In genomic region chr4:155658961-155659360, GRCm38 (mm10) we compare ENCODE assay signal across 26 mouse cellular contexts. TPM values are rescaled to one million over a fixed set of nuclear protein-coding genes. Genes with fewer than 3 reads are reported as not detected.
"Had no signal": no experiment of that assay in that cellular context is flagged by ENCODE, and none has a peak within 500 bp of the region (broad histone marks: within the 10 kb centered on the region; RNA-seq: fewer than 3 reads in every experiment).

No protein-coding gene starts in this region.

- H3K9me3 ChIP-seq: midbrain, embryonic 10.5 days; midbrain, embryonic 12.5 days; neural tube, embryonic 13.5 days; neural tube, embryonic 15.5 days had no signal

- H3K27ac ChIP-seq: midbrain, embryonic 10.5 days; midbrain, embryonic 12.5 days; neural tube, embryonic 13.5 days; neural tube, embryonic 15.5 days had no signal

- DNase-seq: lung, embryonic 14.5 days; lung, postnatal 10 days; lung, postnatal 4 days; midbrain, embryonic 14.5 days; retina, postnatal 1 day; right cerebral cortex, adult 18-20 months; right cerebral cortex, postnatal 25 days; right cerebral cortex, postnatal 4 days; spleen, adult 18-20 months; thymus, adult 18-20 months; thymus, postnatal 14 days; thymus, postnatal 36 days had no signal

- H3K4me3 ChIP-seq: midbrain, embryonic 10.5 days; midbrain, embryonic 12.5 days; myocyte; neural tube, embryonic 13.5 days; neural tube, embryonic 15.5 days had no signal

RNA-seq across cellular contexts. Expression of gene Mmp23, which starts 5.8 kb away (rescaled TPM):
- total RNA-seq: megakaryocyte-erythroid progenitor cell, adult 5-6 weeks had no signal

RNA-seq across cellular contexts. Expression of gene Gm10563, which starts 13.8 kb away (rescaled TPM):
- total RNA-seq: megakaryocyte, adult 5-6 weeks; megakaryocyte-erythroid progenitor cell, adult 5-6 weeks had no signal
- polyA plus RNA-seq: lung, embryonic 14.5 days; lung, embryonic 16.5 days; midbrain, embryonic 10.5 days; midbrain, embryonic 12.5 days; midbrain, embryonic 14.5 days; midbrain, embryonic 16.5 days; myocyte; neural tube, embryonic 11.5 days; neural tube, embryonic 13.5 days; neural tube, embryonic 15.5 days; small intestine, adult 2 months; stomach, embryonic 14.5 days; stomach, embryonic 16.5 days; thymus, postnatal 0 days had no signal
